Mouse (Mus musculus) E14TG2a.4 (cell line): ENCODE data around the gene 9430097D07Rik.

Experiments
- CTCF ChIP-seq: conservative IDR thresholded peaks from 2 replicates; pipeline ENCODE4 v1.5.1; 2014; ENCODE audit warnings: low read length
- POU5F1 ChIP-seq: IDR thresholded peaks from 2 replicates; pipeline ENCODE4 v1.6.1; 2014; ENCODE audit warnings: low read length, borderline replicate concordance

DNA sequence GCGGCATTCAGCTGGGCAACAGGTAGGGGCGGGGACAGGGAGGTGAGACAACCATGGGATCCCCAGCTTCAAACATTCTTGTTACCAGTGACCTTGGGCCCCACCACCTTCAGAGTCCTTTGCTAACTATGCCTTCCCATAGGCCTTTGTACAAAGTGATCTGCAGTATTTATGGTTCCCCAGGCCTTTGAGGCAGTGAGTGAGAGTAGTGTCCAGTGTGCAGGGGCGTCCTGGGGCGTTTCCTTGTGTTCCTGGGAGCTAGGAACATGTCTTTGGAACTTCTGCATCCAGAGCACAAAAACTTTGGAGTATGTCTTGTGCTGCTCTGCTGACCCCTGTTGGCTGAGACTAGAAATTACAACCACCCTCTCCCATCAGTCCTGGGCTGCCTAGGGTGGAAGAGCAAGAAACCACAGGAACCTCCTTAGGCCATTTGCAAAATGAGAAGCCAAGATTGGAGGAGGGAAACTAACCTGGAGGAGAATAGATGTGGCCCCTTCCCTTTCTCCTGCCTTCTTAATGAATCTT, 8.9 kb downstream of the 9430097D07Rik start:
- TF ChIP-seq CTCF (peak; percentile 97), POU5F1 (no peak)
